In genomic region chr11:109648510-109648909, GRCm38 (mm10) we compare ENCODE assay signal across 9 mouse cellular contexts. TPM values are rescaled to one million over a fixed set of nuclear protein-coding genes. Genes with fewer than 3 reads are reported as not detected.
DNase-seq lines count a peak whose midpoint lies in the region; ATAC-seq and TF ChIP-seq lines count a peak whose summit lies in the region.
"Had no signal": no experiment of that assay in that cellular context is flagged by ENCODE, and none has a peak within 500 bp of the region (broad histone marks: within the 10 kb centered on the region; RNA-seq: fewer than 3 reads in every experiment).

No protein-coding gene starts in this region.

- H3K9me3 ChIP-seq in forebrain, postnatal 0 days (ENCODE audit: low read length) = no peaks in the 10 kb centered on the region

- intact Hi-C loops in gastrocnemius, adult 2 months (cut with DNase I) = no loop called here
- intact Hi-C loops in gastrocnemius, postnatal 36 days (cut with DNase I) = no loop called here

- no peak overlapping the region for H3ac ChIP-seq in myocyte (ENCODE audit: control insufficient read depth, insufficient read length)

- H3K27ac ChIP-seq in gastrocnemius, adult 2 months = peak overlapping the region; percentile 54
- peak overlapping the region; percentile 95 for H3K27ac ChIP-seq in forebrain, postnatal 0 days (ENCODE audit: low read depth, low read length)
- no peak overlapping the region for H3K27ac ChIP-seq in thymus, adult 2 months (ENCODE audit: control insufficient read depth, insufficient read depth, low read length)

- H3K9ac ChIP-seq in forebrain, postnatal 0 days = no peak overlapping the region

- 18% methylated on average over 7 of the region's 7 CpGs for WGBS in forebrain, postnatal 0 days
- WGBS in thymus, adult 2 months = 9% methylated on average over 7 of the region's 7 CpGs

- DNase-seq in gastrocnemius, adult 2 months = peak; percentile 44
- no peak for DNase-seq in gastrocnemius, postnatal 36 days
- DNase-seq in CD4-positive helper T cell, adult 2 months (ENCODE audit: low read depth, low spot score) = peak; percentile 35
- DNase-seq in forebrain, postnatal 0 days = peak; percentile 67
- peak; percentile 54 for DNase-seq in induced T-regulatory cell, adult 2 months (ENCODE audit: low read depth)
- no peak for DNase-seq in thymus, adult 2 months
- DNase-seq in adrenal gland, adult 18-20 months (ENCODE audit: low spot score in 2 of 2) = no peak

- H3K4me2 ChIP-seq in forebrain, postnatal 0 days (ENCODE audit: low read depth) = peak overlapping the region; percentile 76
- H3K4me2 ChIP-seq in myocyte (ENCODE audit: low read depth) = peak overlapping the region; percentile 64

- peaks cover 32% of the 10 kb centered on the region for H3K4me1 ChIP-seq in forebrain, postnatal 0 days (ENCODE audit: insufficient read depth)
- H3K4me1 ChIP-seq in thymus, adult 2 months (replicated peaks; ENCODE audit: control insufficient read depth, insufficient read depth, low read length) = peaks cover 18% of the 10 kb centered on the region

- H3K27me3 ChIP-seq in forebrain, postnatal 0 days (ENCODE audit: insufficient read depth, low read length) = no peaks in the 10 kb centered on the region
- H3K27me3 ChIP-seq in myocyte (ENCODE audit: control insufficient read depth, insufficient read depth, insufficient read length) = no peaks in the 10 kb centered on the region
- H3K27me3 ChIP-seq in thymus, adult 2 months (ENCODE audit: control insufficient read depth, insufficient read depth, low read length) = no peaks in the 10 kb centered on the region

- TF ChIP-seq POLR2A in myocyte (IDR thresholded peaks at IDR 0.05; ENCODE audit: insufficient read length, low read depth) = peak; percentile 23
- TF ChIP-seq POLR2A in thymus, adult 2 months (IDR thresholded peaks at IDR 0.05; ENCODE audit: control insufficient read depth, extremely low read depth, insufficient read depth, low read length, poor library complexity) = no peak

- no peak for ATAC-seq in forebrain, postnatal 0 days

- no peak overlapping the region for H3K4me3 ChIP-seq in gastrocnemius, adult 2 months
- H3K4me3 ChIP-seq in forebrain, postnatal 0 days (ENCODE audit: low read depth, low read length) = 0 out of 2 replicates have a peak overlapping the region, but pooled peaks have one; percentile 93
- peak overlapping the region; percentile 81 for H3K4me3 ChIP-seq in myocyte
- no peak overlapping the region for H3K4me3 ChIP-seq in thymus, adult 2 months (ENCODE audit: control insufficient read depth, insufficient read depth, low read length)
- H3K4me3 ChIP-seq: erythroblast, embryonic 14.5 days had no signal

- no peaks in the 10 kb centered on the region for H3K36me3 ChIP-seq in forebrain, postnatal 0 days (ENCODE audit: insufficient read depth)
- no peaks in the 10 kb centered on the region for H3K36me3 ChIP-seq in myocyte (ENCODE audit: control insufficient read depth, insufficient read depth)
- H3K36me3 ChIP-seq in thymus, adult 2 months (ENCODE audit: control insufficient read depth, insufficient read depth, low read length) = no peaks in the 10 kb centered on the region; the same call in 1 of the 2 replicates

- TF ChIP-seq CTCF in gastrocnemius, adult 2 months (IDR thresholded peaks at IDR 0.05) = no peak
- no peak for TF ChIP-seq CTCF in forebrain, postnatal 0 days (IDR thresholded peaks at IDR 0.05; ENCODE audit: low read depth)
- TF ChIP-seq CTCF in thymus, adult 2 months (IDR thresholded peaks at IDR 0.05; ENCODE audit: borderline replicate concordance, control insufficient read depth, extremely low read depth, insufficient read depth, low read length, poor library complexity) = no peak

- H3K79me2 ChIP-seq in myocyte (ENCODE audit: control insufficient read depth, insufficient read depth) = peaks cover 26% of the 10 kb centered on the region

TF ChIP-seq in myocyte, 11 proteins besides CTCF, POLR2A, EP300 and RAD21:
- no peak for TF ChIP-seq USF1 (IDR thresholded peaks at IDR 0.05; ENCODE audit: low read depth)
- peak; percentile 8 for TF ChIP-seq SRF (IDR thresholded peaks at IDR 0.05; ENCODE audit: control insufficient read depth, insufficient read length, low read depth)
- peak; percentile 73 to 89 (median 79) for TF ChIP-seq MYOG (IDR thresholded peaks at IDR 0.05; ENCODE audit: control insufficient read depth in 1 of 3, insufficient read depth in 1 of 3, insufficient read length in 2 of 3, low read depth in 2 of 3)
- TF ChIP-seq E2F4 (IDR thresholded peaks at IDR 0.05; ENCODE audit: insufficient read depth) = no peak
- no peak for TF ChIP-seq POLR2AphosphoS2 (IDR thresholded peaks at IDR 0.05; ENCODE audit: insufficient read length, low read depth)
- TF ChIP-seq MAX (IDR thresholded peaks at IDR 0.05; ENCODE audit: low read depth) = peak; percentile 7
- peak; percentile 28 to 96 (median 82) for TF ChIP-seq MYOD1 (IDR thresholded peaks at IDR 0.05; ENCODE audit: control insufficient read depth in 1 of 3, insufficient read length in 2 of 3, low read depth in 2 of 3)
- no peak for TF ChIP-seq CEBPB (IDR thresholded peaks at IDR 0.05; ENCODE audit: insufficient read depth, poor library complexity, severe bottlenecking)
- TF ChIP-seq TCF12 (IDR thresholded peaks at IDR 0.05; ENCODE audit: insufficient read depth, poor library complexity, severe bottlenecking) = peak; percentile 69
- peak; percentile 65 for TF ChIP-seq TCF3 (IDR thresholded peaks at IDR 0.05; ENCODE audit: insufficient read length, low read depth)

RNA-seq across cellular contexts. Expression of gene Prkar1a, which starts 0.7 kb away (rescaled TPM):
- 100 to 1,000 TPM in 1 of 2 experiments, 10 to 100 TPM in 1; 98.9 to 117 TPM for total RNA-seq in gastrocnemius, adult 2 months (2021)
- 100 to 1,000 TPM; 115 TPM for total RNA-seq in gastrocnemius, postnatal 36 days (2021)
- total RNA-seq in forebrain, postnatal 0 days (2014; rRNA removed) = 231 and 294 TPM in 2 replicates
- polyA plus RNA-seq in forebrain, postnatal 0 days (2015; fragmentation: Nextera tagmentation; extraction: Ambion mirVana) = 418 and 468 TPM in 2 replicates
- 406 TPM for polyA plus RNA-seq in myocyte (2012; fragmentation: generic; extraction: Trizol)
- polyA plus RNA-seq in thymus, adult 2 months (2012; rRNA removed) = 145 and 150 TPM in 2 replicates
- 100 to 1,000 TPM; 376 to 457 TPM for total RNA-seq in adrenal gland, adult 18-20 months (2021)

RNA-seq across cellular contexts. Expression of gene Wipi1, which starts 36.7 kb away (rescaled TPM):
- total RNA-seq in gastrocnemius, adult 2 months (2021) = 10 to 100 TPM; 53.0 to 60.8 TPM
- total RNA-seq in gastrocnemius, postnatal 36 days (2021) = 10 to 100 TPM; 55.6 to 58.9 TPM
- 10.8 and 10.9 TPM in 2 replicates for total RNA-seq in forebrain, postnatal 0 days (2014; rRNA removed)
- 11.8 and 16.5 TPM in 2 replicates for polyA plus RNA-seq in forebrain, postnatal 0 days (2015; fragmentation: Nextera tagmentation; extraction: Ambion mirVana)
- polyA plus RNA-seq in myocyte (2012; fragmentation: generic; extraction: Trizol) = 71.9 TPM
- polyA plus RNA-seq in thymus, adult 2 months (2012; rRNA removed) = 4.7 and 7.0 TPM in 2 replicates
- total RNA-seq in adrenal gland, adult 18-20 months (2021) = 10 to 100 TPM; 18.1 to 28.9 TPM

Comparison
In these comparisons a context has a peak if more than half of its experiments do, and no peak if none do; other contexts are left out.
1. DNase-seq: peak in gastrocnemius, adult 2 months (single experiment), CD4-positive helper T cell, adult 2 months (single experiment), forebrain, postnatal 0 days (single experiment) and induced T-regulatory cell, adult 2 months (single experiment); none in gastrocnemius, postnatal 36 days (0 of 2), thymus, adult 2 months (single experiment) and adrenal gland, adult 18-20 months (0 of 2).
2. H3K4me3 ChIP-seq: peak in forebrain, postnatal 0 days (single experiment) and myocyte (single experiment); none in gastrocnemius, adult 2 months (single experiment) and thymus, adult 2 months (single experiment).